Mouse (Mus musculus) R1 (cell line): ENCODE measurements around the gene Anks1.

Experiments used
- DNase-seq: peaks from one replicate; pipeline ENCODE4 v3.0.0-alpha.2; 2018; ENCODE audit warnings: low read depth, low spot score

Gene Anks1

DNA sequence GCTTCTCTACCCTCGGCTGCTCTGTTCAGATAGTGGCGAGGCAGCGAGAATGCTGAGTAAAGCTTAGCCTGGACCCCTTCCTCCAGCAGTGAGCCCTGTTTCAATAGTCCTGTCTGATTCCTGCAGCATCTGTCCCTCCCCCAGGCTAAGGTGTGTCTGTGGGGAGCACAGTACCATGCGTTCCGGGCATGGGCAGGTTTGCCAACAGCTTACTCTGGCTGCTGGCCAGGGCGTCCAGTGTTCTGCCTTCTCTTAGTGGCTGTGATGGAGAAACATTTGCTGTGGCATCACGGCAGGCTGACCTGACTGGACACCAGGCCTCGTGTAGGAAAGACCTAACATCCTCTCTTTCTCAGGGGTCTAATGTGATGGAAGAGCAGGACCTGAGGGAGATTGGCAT is 141.1 kb downstream of the Anks1 start:
- no peak for DNase-seq

DNA sequence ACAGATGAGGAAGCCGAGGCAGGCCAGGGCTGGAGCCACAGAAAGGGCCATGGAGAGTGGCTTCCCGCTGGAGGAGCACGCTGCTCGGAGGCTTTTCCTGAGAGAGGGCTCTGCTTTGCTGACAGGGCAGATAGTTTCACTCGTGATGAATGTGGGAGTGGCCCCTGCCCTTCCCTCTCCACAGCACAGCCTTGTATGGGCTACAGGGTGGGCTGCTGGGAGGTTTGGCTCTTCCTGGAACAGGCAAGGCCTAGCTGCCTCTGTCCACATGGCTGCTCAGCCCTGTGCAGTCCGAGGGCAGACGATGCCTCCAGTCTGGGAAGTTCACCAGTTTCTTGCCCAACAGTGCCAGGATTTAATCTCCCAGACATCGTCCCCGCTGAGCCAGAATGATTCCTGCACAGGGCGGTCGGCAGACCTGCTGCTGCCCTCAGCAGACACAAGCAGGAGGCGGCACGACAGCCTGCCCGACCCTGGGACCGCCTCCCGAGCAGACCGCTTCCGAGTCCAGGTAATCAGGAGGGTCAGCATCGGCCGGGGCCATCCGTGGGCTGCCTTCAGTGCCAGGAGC is 143.3 kb downstream of the Anks1 start:
- DNase-seq, result no peak

DNA sequence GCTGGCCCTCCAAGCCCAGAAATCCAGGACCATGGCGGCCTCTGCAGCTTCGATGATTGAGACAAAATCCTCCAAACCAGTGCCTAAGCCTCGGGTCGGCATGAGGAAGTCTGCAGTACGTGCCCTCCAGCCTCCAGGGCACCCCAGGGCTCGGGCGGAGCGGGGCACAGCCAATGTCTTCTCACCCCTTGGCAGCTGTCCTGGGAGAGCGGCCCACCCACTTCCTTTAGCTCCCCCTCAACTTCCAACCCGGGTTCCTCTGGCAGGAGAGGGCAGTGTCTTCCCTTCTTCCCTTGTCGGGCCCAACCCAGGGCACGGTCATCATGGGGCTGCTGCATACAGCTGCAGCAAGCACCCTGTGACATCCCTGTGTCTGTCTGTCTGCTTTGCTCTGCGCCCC is 149.2 kb downstream of the Anks1 start:
- no peak for DNase-seq

DNA sequence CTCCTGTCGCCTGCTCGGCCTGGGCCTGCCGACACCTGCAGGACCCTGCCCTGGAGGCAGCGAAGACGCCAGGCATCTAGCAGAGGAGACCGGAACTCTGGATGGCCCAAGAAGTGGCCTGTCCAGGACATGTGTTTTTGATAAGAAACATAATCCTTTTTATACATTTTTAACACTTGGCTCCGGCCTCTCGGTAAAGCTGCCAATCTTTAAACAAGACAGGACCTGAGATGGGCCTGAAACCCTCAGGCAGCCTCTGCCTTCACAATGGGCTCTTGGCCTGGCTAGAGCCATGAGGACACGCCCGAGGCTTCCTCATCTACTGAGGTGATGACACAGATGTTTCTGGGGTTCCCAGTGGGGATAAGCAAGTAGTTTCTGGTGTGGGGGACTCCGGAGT is 151.6 kb downstream of the Anks1 start:
- DNase-seq, result no peak

DNA sequence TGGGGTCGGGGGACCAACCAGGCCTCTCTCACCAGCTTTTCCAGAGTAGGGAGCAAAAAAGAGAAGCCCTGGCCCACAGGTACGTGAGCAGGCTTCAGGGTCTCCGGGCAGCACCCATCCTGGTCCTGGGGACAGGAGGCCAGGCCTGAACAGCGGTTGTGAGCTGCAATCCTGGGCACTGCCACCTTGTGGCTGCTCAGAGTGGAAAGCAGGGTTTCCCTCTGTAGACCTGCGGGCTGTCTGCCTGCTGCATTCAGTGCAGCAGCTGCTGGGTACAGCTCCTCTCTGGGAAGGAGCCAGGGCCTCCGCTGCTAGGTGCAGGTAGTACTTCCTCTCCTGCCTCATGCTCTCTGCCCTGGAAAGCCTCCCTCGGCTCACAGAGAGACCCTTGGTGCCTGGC is 152.4 kb downstream of the Anks1 start:
- peak; percentile 77 for DNase-seq

DNA sequence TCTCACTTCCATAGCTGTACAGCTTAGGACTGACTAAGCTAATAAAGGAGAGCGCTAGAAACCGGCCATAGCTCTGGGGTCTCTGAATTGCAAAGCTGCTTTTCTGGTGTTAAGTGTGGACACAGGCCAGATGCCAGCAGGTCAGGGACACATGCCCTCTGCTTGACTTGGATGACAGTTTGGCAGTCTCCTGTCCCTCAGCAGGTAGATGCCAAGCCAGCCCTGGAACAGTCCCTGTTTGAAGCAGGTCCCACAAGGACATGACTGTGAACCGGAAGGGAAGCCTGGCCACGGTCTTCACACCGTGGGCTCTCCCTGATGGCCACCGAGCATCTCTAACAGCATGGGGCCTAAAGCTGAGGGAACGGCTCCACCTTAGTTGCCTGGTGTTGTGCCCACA is 153.6 kb downstream of the Anks1 start:
- no peak for DNase-seq

DNA sequence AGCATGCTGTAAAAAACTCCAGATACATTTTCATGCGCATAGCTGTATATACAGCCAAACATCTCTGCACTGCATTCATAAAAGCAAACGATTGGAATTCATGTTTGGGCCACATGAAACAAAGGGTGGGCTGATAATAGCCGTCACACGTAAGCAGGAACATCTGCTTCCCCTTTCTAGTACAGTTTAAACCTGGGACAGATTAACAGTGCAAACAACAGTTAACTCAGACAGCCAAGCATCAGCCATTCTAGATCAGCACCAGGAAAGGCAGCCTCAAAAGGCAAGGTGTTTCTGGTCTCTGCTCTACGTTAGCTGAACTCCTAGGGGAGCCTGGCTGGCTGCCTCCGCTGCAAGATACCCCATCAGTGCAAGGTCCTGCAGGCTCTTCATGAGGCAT is 154.1 kb downstream of the Anks1 start:
- no peak for DNase-seq

DNA sequence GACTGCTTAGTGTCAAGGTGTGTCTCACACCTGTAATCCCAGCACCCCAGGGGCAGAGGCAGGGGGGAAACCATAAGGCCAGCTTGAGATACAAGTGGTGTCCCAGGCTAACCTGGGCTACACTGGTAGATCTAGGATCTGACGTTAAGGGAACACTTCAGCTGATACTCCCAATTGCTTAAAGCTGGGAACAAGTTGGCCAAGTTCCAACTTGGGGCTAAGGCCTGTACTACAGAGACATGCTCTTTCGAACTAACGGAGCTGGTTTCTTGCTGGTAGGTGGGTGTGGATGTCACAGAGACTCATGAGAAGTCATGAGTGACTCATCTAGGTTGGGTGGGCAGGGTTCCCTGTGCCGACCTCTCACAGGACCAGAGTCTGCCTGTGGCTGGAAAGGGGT is 158.2 kb downstream of the Anks1 start:
- no peak for DNase-seq

DNA sequence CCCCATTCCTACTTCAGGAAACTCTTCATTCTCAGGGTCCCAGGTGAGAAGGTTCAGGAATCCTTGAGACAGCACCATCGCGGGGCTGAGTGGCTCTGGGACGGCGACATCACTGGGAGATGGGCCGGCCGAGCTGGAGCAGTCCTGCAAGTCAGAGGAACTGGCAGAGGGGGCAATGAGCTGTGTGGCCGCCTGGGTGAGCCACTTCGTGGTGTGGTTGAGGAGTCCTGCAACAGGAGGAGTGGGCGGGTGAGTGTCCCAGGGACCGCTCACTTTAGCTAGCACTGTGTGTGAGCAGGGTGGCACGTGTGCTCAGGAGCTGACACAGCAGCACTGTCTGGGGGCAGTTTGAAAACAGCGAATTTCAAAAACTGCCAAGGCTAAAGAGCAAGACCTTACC is 160.3 kb downstream of the Anks1 start:
- no peak for DNase-seq

DNA sequence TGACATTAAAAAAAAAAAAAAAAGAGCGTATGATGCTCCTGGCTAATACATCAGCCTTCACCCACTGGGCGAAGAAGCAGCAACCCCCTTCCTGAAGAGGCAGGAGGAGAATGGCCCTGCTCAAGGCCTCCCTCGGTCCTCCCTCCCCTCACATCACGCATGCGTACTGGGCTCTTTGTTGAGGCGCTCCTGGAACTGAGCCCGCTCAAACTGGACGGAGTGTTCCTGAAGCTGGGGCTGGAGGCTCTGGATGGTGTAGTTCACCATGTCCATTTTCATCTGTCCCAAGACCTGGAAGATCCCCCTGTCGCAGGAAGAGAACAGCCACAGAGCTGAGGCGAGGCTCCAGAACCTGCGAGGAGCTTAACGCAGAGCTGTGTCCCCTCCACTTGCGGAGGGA is 161.2 kb downstream of the Anks1 start:
- peak; percentile 53 for DNase-seq

DNA sequence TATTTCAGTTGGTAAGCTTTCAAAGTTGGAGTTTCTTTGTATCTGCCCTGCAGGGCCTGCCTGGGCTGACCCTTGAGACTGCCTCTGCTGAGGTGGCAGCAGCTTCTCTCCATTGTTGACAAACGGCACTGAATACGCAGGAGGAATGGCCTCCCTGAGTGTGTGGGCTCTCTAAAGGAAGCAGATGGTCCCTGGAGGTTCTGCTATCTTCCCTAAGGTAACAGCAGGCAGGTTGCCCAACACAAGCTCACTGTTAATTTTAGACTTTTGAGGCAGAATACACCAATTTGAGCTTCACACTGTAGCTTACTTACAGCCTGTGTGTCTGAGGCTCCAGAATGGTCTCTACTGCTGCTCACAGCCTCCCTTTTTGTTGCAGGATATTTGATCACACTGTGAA is 163.6 kb downstream of the Anks1 start:
- DNase-seq, result no peak

DNA sequence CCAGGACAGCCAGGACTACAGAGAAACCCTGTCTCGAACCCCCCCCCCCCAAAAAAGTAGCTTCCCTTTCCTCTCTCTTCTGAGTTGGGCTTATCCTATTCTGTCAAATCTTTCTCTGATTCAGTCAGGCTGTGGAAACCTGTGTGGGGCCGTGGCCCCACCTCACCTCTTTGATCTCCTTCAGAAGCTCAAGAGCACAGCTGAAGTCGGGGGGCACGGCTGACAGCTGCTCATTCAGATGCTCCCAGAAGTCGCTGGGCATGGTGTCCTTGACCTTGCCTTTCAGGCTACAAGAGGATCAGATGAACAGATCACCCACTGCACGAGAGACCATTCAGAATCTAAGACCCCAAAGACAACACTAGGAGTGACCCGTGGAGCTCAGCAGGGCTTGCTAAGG is 165.4 kb downstream of the Anks1 start:
- DNase-seq, result no peak

DNA sequence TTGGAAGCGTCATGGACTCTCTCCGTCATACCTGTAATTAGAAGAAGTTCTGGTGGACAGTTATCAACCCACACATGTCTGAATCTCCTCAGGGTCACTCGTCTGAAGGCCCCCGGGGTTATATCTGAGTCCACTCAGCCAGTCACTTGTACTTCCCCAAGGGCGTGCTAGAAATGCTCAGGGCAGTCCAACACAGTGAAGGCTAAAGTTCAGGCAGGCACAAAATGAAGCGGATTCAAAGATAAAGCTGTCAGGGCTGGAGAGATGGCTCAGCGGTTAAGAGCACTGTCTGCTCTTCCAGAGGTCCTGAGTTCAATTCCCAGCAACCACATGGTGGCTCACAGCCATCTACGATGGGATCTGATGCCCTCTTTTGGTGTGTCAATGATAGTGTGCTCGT is 168.9 kb downstream of the Anks1 start:
- DNase-seq, result no peak

DNA sequence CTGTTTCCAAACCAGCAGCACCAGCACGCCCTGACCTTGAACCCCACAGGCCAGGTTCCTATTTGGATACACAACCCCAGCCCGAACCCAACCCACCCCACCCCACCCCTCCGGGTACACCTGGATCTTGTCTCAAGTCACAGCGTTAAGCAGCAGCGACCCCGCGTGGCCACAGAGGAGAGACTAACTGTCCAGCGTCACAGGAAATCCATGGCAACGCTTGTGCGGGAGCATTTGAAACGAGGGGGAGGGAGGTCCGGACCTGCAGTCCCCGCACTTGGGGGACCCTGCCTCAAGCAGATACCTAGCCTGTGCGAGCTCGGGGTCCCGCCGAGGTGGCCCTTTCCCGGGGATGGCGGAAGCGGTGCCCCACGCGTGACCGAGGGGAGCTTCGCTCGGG is 170.5 kb downstream of the Anks1 start:
- DNase-seq, result peak; percentile 99

DNA sequence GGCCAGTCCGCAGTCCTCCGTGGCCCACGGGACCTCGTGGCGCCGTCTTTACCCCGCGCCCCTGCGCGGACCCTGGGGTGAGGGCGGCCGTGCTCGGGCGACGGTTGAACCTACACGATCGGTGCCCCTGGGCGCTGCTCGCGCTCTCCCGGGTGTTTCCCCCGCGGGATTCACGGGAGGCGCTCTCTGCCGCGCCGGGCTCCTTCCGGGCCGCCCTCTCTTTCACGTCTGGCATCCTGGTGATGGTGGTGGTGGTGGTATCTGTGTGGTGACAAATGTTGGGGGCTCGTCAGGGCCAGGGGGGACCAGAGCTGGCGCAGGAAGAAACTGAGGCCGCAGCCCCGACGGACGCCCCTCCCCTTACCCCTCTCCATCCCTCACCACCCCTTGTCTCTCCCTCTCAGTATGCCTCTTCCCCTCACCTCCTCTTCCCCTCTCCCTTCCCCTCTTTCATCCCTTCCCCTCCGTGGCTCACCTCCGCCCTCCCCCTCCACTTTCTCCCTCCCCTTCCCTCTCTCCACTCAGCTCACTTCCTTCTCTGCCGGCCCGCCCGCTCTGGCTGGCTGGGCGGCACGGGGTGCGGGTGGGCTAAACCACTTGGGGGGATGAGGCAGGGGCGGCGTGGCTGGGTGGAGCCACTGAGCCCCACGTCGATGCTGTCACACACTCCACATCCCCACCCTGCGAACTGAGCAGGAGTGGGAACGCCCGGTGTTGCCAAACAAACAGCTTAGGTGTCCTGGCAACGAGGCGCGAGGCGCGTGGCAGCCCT is 171.1 kb downstream of the Anks1 start, which contains the start of gene Tcp11:
TSS of gene Tcp11 (minus strand) at position 595 of the 772 bp plus-strand sequence.
- DNase-seq, result peak; percentile 99

DNA sequence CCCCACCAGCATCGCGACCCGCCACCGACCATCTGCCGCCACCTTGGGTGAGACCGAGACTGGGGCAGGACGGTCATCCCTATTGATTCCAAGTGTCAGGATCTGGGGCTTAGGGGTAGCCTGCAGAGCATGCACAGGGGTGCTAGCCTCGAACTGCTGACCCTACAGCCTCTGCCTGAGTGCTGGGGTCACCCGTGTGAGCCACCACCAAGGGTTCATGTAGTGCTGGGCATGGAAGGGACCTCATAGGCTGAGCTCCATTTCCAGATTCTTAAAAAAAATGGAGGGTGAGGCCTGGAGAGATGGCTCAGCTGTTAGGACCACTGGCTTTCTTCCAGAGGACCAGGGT is 171.7 kb downstream of the Anks1 start:
- no peak for DNase-seq

DNA sequence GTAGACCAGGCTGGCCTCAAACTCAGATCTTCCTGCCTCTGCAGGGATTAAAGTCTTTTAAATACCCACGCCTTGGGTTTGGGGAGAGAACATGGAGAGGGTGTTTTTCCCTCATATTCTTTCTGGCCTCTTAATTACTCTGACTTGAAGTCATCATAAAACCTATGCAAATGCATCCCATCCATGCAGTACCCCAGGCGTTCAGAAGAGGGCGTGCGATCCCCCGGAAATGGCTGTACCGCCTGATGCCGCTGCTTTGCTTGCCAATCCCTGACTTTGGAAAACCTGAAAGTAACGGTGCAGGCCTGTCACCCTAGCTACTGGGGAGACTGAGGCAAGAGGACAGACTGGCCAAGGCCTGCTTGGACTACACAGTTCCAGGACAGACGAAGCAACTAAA is 172.3 kb downstream of the Anks1 start:
- DNase-seq, result peak; percentile 86

DNA sequence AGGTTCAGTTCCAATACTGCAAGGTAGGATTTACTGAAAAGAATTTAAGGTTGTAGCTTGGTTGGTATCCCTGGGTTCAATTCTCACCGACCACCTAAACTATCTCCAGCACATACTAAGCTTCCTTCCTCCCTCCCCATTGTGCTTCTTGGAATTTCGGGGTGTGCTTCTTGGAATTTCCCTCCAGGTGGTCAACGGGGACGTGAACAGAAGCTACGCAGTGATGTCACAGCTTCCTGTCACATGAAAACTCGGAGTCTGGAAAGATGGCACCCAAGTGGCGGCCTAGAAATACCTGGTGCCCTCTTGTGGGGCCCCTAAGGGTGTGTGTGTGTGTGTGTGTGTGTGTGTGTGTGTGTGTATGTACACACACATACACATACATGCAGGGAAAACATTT is 172.8 kb downstream of the Anks1 start:
- peak; percentile 84 for DNase-seq

DNA sequence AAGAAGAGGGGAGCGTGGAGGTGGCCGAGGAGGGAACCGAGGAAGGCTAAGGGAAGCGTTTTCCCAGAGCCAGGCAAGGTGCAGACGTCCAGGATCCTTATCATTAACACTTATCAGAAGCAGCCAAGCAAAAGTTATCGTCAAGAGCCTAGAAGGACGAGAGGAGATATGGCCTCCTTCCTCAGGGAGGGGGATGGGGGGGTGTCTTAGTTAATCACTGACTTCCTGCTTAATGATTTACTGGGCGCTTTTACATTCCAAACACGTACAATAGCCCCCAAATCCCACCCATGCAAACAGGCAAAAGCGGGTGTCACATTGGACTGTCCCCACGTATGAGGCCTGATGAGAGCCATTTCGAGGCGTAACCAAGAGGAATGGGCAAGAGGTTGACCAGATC is 173.8 kb downstream of the Anks1 start:
- DNase-seq, result no peak

DNA sequence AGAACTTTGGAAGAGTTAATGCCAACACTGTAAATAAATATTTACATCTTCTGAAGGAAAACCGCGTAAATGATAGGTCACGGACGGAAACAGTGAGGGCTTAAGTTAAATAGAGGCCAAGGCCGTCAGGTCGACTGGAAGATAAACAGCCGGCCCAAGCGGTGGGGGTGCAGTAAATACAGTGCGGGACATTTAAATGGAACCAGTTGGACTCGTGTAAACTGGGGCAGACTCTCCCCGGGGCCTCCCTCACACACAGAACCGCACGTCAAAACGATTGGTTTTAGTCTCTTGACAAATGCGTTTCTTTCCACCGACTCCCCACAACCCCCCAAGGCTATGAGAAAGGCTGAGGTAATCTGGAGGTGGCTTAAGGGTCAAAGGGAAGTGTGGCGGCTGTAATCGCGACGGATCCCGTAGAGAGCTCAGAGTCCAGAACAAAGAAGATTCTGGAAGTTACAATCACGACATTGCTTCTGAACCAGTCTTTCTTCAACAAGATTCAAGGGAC is 175.3 kb downstream of the Anks1 start:
- peak; percentile 33 for DNase-seq

DNA sequence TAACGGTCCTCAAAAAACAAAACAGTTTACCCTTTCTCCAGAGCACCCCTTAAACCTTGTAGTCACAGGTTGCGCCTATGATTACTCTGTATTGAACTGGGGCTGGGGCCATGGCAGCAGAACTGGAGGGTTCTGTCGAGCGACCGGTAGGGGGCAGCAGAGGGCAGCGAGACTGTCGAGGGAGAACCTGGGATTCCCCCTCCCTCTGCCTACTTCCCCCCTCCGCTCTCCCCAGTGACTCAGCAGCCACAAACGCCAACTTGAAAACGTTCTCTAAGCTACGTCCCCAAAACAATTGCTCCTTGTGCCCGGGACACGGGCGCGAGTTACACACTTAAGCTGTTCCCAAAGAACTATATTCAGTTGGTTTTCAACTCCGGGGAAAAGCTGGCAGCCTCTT is 175.9 kb downstream of the Anks1 start:
- peak; percentile 88 for DNase-seq

DNA sequence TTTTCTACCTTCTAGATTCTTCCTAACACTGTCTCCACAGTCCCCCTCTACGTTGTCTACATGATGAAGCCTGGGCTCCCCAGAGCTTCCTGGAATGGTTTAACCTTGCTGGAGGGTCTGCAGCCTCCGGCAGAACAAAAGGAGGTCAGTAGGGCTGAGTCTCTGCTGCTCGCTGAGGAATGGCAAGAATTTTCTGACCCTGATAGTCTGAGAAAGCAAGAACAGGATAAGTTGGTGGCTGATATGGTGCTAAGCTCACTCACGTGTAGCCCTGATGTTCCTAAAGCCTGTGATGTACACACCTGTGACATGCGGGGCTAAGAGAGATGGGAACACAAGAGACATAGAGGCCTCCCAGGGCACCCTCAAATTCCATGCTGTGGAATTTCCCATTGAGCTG is 178.3 kb downstream of the Anks1 start:
- DNase-seq, result peak; percentile 81

DNA sequence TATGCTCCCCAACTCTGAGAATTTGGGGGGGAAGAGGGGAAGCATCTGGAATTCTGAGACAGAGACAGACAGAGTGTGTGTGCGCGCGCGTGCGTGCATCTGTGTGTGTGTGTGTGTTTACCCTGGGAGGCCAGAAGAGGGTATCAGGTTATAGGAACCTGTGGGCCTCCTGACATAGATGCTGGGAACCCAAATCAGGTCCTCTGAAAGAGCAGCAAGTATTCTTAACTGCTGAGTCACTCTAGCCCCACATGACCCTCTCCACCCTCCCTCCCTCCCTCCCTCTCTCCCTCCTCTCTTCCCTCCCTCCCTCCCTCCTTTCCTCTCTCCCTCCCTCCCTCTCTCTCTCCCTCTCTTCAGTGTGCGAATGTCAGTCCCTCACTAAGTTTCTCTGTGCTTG is 179.6 kb downstream of the Anks1 start:
- DNase-seq, result peak; percentile 54

DNA sequence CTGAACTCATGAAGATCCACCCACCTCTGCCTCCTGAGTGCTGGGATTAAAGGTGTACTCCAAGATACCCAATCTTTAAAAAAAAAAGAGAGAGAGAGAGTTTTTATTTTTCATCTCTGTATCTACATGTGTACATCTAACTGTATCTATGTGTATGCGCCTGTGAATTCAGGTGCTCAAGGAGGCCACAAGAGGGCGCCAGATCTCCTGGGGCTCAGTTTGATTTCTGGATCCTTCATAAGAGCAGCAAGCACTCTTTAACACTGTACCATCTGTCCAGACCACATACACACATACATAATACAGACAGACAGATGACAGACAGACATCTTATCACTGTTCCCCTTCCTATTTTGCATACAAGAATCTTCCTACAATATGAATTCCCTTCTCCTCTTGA is 183.2 kb downstream of the Anks1 start:
- peak; percentile 70 for DNase-seq
